Mouse (Mus musculus) thymus, postnatal 10 days (tissue): ENCODE data around the gene Ccno.

Source experiments
- DNase-seq, 2 experiments: peaks; one replicate each; pipeline ENCODE4 v3.0.0; 2021; ENCODE audit warnings: low spot score in 2 of 2

Ccno gene

GRCm38 (mm10) chr13:113000576-113001318 lies 13.1 kb downstream of the Ccno start:
- DNase-seq, result no peak

GRCm38 (mm10) chr13:113012683-113013082 lies 25.1 kb downstream of the Ccno start:
- no peak for DNase-seq

GRCm38 (mm10) chr13:113013174-113013953 lies 25.8 kb downstream of the Ccno start:
- peak in 1 of 2 experiments; percentile 18 for DNase-seq

- no peak for DNase-seq
Observed at GRCm38 (mm10) chr13:113021521-113021920, 33.9 kb downstream of the Ccno start.

- DNase-seq, result no peak
Observed at GRCm38 (mm10) chr13:113022467-113022866, 34.9 kb downstream of the Ccno start.

GRCm38 (mm10) chr13:113023274-113024143 lies 35.9 kb downstream of the Ccno start:
- peak; percentile 28 to 36 for DNase-seq

- DNase-seq, result no peak
Observed at GRCm38 (mm10) chr13:113031351-113031750, 43.7 kb downstream of the Ccno start.

GRCm38 (mm10) chr13:113031792-113032571 lies 44.4 kb downstream of the Ccno start:
- peak; percentile 26 to 56 for DNase-seq

- no peak for DNase-seq
Observed at GRCm38 (mm10) chr13:113032831-113033230, 45.2 kb downstream of the Ccno start.

GRCm38 (mm10) chr13:113034271-113034886 lies 46.8 kb downstream of the Ccno start:
- no peak for DNase-seq

- DNase-seq, result peak; percentile 78 to 80
Observed at GRCm38 (mm10) chr13:113034950-113035421, 47.4 kb downstream of the Ccno start, which contains the start of gene Cdc20b. Gene Cdc20b (plus strand): TSS chr13:113035111.

GRCm38 (mm10) chr13:113035852-113036251 lies 48.2 kb downstream of the Ccno start:
- peak; percentile 67 to 86 for DNase-seq
